10 mouse cellular contexts compared by ENCODE assay signal in the genomic region with DNA sequence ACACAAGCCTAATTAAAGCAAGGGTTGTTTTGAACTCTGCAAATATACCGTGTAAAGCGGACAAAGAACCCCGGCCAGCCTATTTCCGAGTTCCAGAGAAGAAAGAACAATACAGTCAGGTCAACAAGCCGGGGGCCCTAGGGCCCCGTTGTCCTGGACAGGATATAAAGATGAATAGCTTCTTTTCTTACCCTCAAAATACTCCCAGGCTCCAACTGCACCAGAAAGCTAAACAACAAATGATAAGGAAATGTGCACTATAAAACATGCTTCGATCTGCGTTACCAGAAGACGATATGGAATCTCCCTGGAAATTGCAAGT. TPM values are rescaled to one million over a fixed set of nuclear protein-coding genes. Genes with fewer than 3 reads are reported as not detected.
DNase-seq lines count a peak whose midpoint lies in the region; ATAC-seq and TF ChIP-seq lines count a peak whose summit lies in the region.
"Had no signal": no experiment of that assay in that cellular context is flagged by ENCODE, and none has a peak within 500 bp of the region (broad histone marks: within the 10 kb centered on the region; RNA-seq: fewer than 3 reads in every experiment).

No protein-coding gene starts in this region.

- 68% methylated on average over 9 of the region's 9 CpGs for WGBS in heart, embryonic 12.5 days
- WGBS in hindbrain, embryonic 15.5 days: 26% methylated on average over 9 of the region's 9 CpGs

- no peak for TF ChIP-seq POLR2A in cortical plate, adult 2 months (IDR thresholded peaks at IDR 0.05; ENCODE audit: extremely low read depth, insufficient read depth, low read length)

- no peak for DNase-seq in heart, postnatal 36 days
- DNase-seq in lung, postnatal 25 days (ENCODE audit: low spot score): peak; percentile 24
- DNase-seq in thymus, adult 18-20 months: no peak
- DNase-seq in right cerebral cortex, postnatal 14 days: no peak

- H3K4me1 ChIP-seq in heart, embryonic 12.5 days (replicated peaks): no peaks in the 10 kb centered on the region
- no peaks in the 10 kb centered on the region for H3K4me1 ChIP-seq in cortical plate, adult 2 months (ENCODE audit: control insufficient read depth, insufficient read depth, low read length)
- 0 out of 2 replicates have a peak, but pooled peaks cover 5% of the 10 kb centered on the region for H3K4me1 ChIP-seq in hindbrain, embryonic 15.5 days (replicated peaks)

- H3K27me3 ChIP-seq in heart, embryonic 12.5 days (replicated peaks): no peaks in the 10 kb centered on the region
- no peaks in the 10 kb centered on the region for H3K27me3 ChIP-seq in hindbrain, embryonic 15.5 days
- H3K27me3 ChIP-seq: CH12.LX had no signal

- H3K9ac ChIP-seq in heart, embryonic 12.5 days: no peak overlapping the region
- no peak overlapping the region for H3K9ac ChIP-seq in hindbrain, embryonic 15.5 days

- intact Hi-C loops in heart, postnatal 36 days (cut with DNase I): loop anchor here (5.0 kb wide), 1 partner anchor 84 kb away; no protein-coding TSS in a partner anchor

- no peak for ATAC-seq in heart, embryonic 12.5 days (ENCODE audit: insufficient number of reproducible peaks, low FRiP score)
- 0 out of 2 replicates have a peak, but pooled peaks have one; percentile 8 for ATAC-seq in hindbrain, embryonic 15.5 days (ENCODE audit: low FRiP score, low read depth)
- no peak for ATAC-seq in megakaryocyte progenitor cell, adult 5-6 weeks (replicated peaks; ENCODE audit: poor library complexity)

- no peak overlapping the region for H3K27ac ChIP-seq in heart, embryonic 12.5 days (ENCODE audit: poor library complexity, severe bottlenecking)
- 0 out of 2 replicates have a peak overlapping the region, but pooled peaks have one; percentile 47 for H3K27ac ChIP-seq in cortical plate, adult 2 months (ENCODE audit: insufficient read depth, low read length)
- H3K27ac ChIP-seq in hindbrain, embryonic 15.5 days (replicated peaks): peak overlapping the region; percentile 70; the same call in 1 of the 2 replicates

- no peak for TF ChIP-seq CTCF in cortical plate, adult 2 months (IDR thresholded peaks at IDR 0.05; ENCODE audit: extremely low read depth, insufficient read depth, low read length)

- H3K9me3 ChIP-seq in heart, embryonic 12.5 days (replicated peaks): peaks cover 3% of the 10 kb centered on the region; the same call in 1 of the 2 replicates
- H3K9me3 ChIP-seq in hindbrain, embryonic 15.5 days: no peaks in the 10 kb centered on the region

- no peaks in the 10 kb centered on the region for H3K36me3 ChIP-seq in heart, embryonic 12.5 days
- H3K36me3 ChIP-seq in hindbrain, embryonic 15.5 days: no peaks in the 10 kb centered on the region

- 0 out of 2 replicates have a peak overlapping the region, but pooled peaks have one; percentile 7 for H3K4me2 ChIP-seq in heart, embryonic 12.5 days
- peak overlapping the region; percentile 47 for H3K4me2 ChIP-seq in hindbrain, embryonic 15.5 days

- H3K4me3 ChIP-seq in heart, embryonic 12.5 days: no peak overlapping the region
- 0 out of 2 replicates have a peak overlapping the region, but pooled peaks have one; percentile 35 for H3K4me3 ChIP-seq in cortical plate, adult 2 months (ENCODE audit: insufficient read depth, low read length)
- H3K4me3 ChIP-seq in hindbrain, embryonic 15.5 days: 0 out of 2 replicates have a peak overlapping the region, but pooled peaks have one; percentile 20

RNA-seq across cellular contexts. Expression of a gene that starts 21.3 kb away (rescaled TPM):
- polyA plus RNA-seq in heart, embryonic 12.5 days (2016; fragmentation: Nextera tagmentation; extraction: Ambion mirVana): not detected in 2 replicates
- total RNA-seq in heart, postnatal 36 days (2021): not detected
- polyA plus RNA-seq in cortical plate, adult 2 months (2012; rRNA removed): not detected in 2 replicates
- not detected in 2 replicates for polyA plus RNA-seq in hindbrain, embryonic 15.5 days (2015; fragmentation: Nextera tagmentation; extraction: Ambion mirVana)
- 103 and 110 TPM in 2 replicates for total RNA-seq in megakaryocyte progenitor cell, adult 5-6 weeks (2015)
- 81.8 and 101 TPM in 2 replicates for total RNA-seq in megakaryocyte progenitor cell, adult 5-6 weeks (2017)
- total RNA-seq: CH12.LX; left cerebral cortex, adult 8-10 months had no signal

RNA-seq across cellular contexts. Expression of a gene that starts 35.6 kb away (rescaled TPM):
- 5.2 and 6.1 TPM in 2 replicates for polyA plus RNA-seq in heart, embryonic 12.5 days (2016; fragmentation: Nextera tagmentation; extraction: Ambion mirVana)
- 1 to 10 TPM; 4.7 to 5.2 TPM for total RNA-seq in heart, postnatal 36 days (2021)
- 5.6 and 6.5 TPM in 2 replicates for polyA plus RNA-seq in cortical plate, adult 2 months (2012; rRNA removed)
- polyA plus RNA-seq in hindbrain, embryonic 15.5 days (2015; fragmentation: Nextera tagmentation; extraction: Ambion mirVana): 8.0 and 8.4 TPM in 2 replicates
- total RNA-seq in megakaryocyte progenitor cell, adult 5-6 weeks (2015): 180 and 190 TPM in 2 replicates
- 116 and 133 TPM in 2 replicates for total RNA-seq in megakaryocyte progenitor cell, adult 5-6 weeks (2017)

RNA-seq across cellular contexts. Expression of a gene that starts 46.0 kb away (rescaled TPM):
- polyA plus RNA-seq in heart, embryonic 12.5 days (2016; fragmentation: Nextera tagmentation; extraction: Ambion mirVana): 14.9 and 16.2 TPM in 2 replicates
- total RNA-seq in heart, postnatal 36 days (2021): 10 to 100 TPM; 11.5 to 14.0 TPM
- 24.8 and 27.0 TPM in 2 replicates for polyA plus RNA-seq in cortical plate, adult 2 months (2012; rRNA removed)
- polyA plus RNA-seq in hindbrain, embryonic 15.5 days (2015; fragmentation: Nextera tagmentation; extraction: Ambion mirVana): 20.5 and 21.8 TPM in 2 replicates
- total RNA-seq in megakaryocyte progenitor cell, adult 5-6 weeks (2015): 16.3 and 16.5 TPM in 2 replicates
- 19.7 and 22.8 TPM in 2 replicates for total RNA-seq in megakaryocyte progenitor cell, adult 5-6 weeks (2017)

RNA-seq across cellular contexts. Expression of a gene that starts 46.1 kb away (rescaled TPM):
- polyA plus RNA-seq in heart, embryonic 12.5 days (2016; fragmentation: Nextera tagmentation; extraction: Ambion mirVana): 11.9 and 12.5 TPM in 2 replicates
- 1 to 10 TPM; 6.8 to 8.0 TPM for total RNA-seq in heart, postnatal 36 days (2021)
- polyA plus RNA-seq in cortical plate, adult 2 months (2012; rRNA removed): 11.1 and 11.7 TPM in 2 replicates
- 13.9 and 15.1 TPM in 2 replicates for polyA plus RNA-seq in hindbrain, embryonic 15.5 days (2015; fragmentation: Nextera tagmentation; extraction: Ambion mirVana)
- 9.5 and 9.9 TPM in 2 replicates for total RNA-seq in megakaryocyte progenitor cell, adult 5-6 weeks (2015)
- 19.6 and 21.6 TPM in 2 replicates for total RNA-seq in megakaryocyte progenitor cell, adult 5-6 weeks (2017)
